In the genomic region with DNA sequence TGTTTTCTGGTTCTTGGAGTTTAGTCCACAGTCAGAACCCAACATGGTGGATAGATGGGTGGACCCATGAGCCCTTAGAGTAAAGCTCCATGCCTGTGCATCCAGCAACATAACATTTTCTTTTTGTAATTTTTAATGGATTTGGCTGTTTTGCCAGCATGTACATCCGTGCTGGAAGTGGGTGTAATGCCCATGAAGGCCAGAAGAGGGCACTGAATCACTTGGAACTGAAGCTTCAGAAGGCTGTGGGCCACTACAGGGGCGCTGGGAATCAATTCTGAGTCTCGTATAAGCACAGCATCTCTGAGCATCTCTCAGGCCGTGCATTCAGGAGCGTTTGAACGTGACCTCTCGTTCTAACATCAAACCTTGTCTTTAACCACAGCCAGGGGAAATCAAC, we compare ENCODE assay signal across 20 mouse cellular contexts.
DNase-seq lines count a peak whose midpoint lies in the region; ATAC-seq and TF ChIP-seq lines count a peak whose summit lies in the region.
"Had no signal": no experiment of that assay in that cellular context is flagged by ENCODE, and none has a peak within 500 bp of the region (broad histone marks: within the 10 kb centered on the region; RNA-seq: fewer than 3 reads in every experiment).

No protein-coding gene starts in this region.

- H3K36me3 ChIP-seq in intestine, postnatal 0 days (ENCODE audit: control insufficient read depth, insufficient read depth): no peaks in the 10 kb centered on the region
- H3K36me3 ChIP-seq in intestine, embryonic 15.5 days: no peaks in the 10 kb centered on the region
- no peaks in the 10 kb centered on the region; the same call in 1 of the 2 replicates for H3K36me3 ChIP-seq in midbrain, postnatal 0 days (ENCODE audit: insufficient read depth, low read length)
- peaks cover 2% of the 10 kb centered on the region; the same call in 1 of the 2 replicates for H3K36me3 ChIP-seq in midbrain, embryonic 13.5 days
- H3K36me3 ChIP-seq: forebrain, embryonic 15.5 days; lung, embryonic 15.5 days; neural tube, embryonic 13.5 days had no signal

- H3K27ac ChIP-seq in intestine, postnatal 0 days (ENCODE audit: low read depth, low read length): no peak overlapping the region
- no peak overlapping the region for H3K27ac ChIP-seq in intestine, embryonic 15.5 days
- no peak overlapping the region for H3K27ac ChIP-seq in midbrain, postnatal 0 days (ENCODE audit: low read depth, low read length)
- no peak overlapping the region for H3K27ac ChIP-seq in midbrain, embryonic 13.5 days
- H3K27ac ChIP-seq: forebrain, embryonic 15.5 days; hindbrain, embryonic 14.5 days; lung, embryonic 15.5 days; neural tube, embryonic 13.5 days had no signal

- no peaks in the 10 kb centered on the region for H3K27me3 ChIP-seq in intestine, postnatal 0 days (replicated peaks; ENCODE audit: control insufficient read depth, insufficient read depth, low read length)
- H3K27me3 ChIP-seq in intestine, embryonic 15.5 days (replicated peaks): no peaks in the 10 kb centered on the region
- no peaks in the 10 kb centered on the region for H3K27me3 ChIP-seq in midbrain, postnatal 0 days (ENCODE audit: insufficient read depth, low read length)
- H3K27me3 ChIP-seq in midbrain, embryonic 13.5 days: no peaks in the 10 kb centered on the region
- H3K27me3 ChIP-seq: forebrain, embryonic 15.5 days; lung, embryonic 15.5 days; neural tube, embryonic 13.5 days had no signal

- ATAC-seq in intestine, postnatal 0 days: no peak
- no peak for ATAC-seq in intestine, embryonic 15.5 days
- ATAC-seq in midbrain, postnatal 0 days (ENCODE audit: low FRiP score): no peak
- no peak for ATAC-seq in midbrain, embryonic 13.5 days
- ATAC-seq: forebrain, embryonic 15.5 days; midbrain, embryonic 16.5 days had no signal

- H3K9me3 ChIP-seq in intestine, postnatal 0 days (ENCODE audit: control insufficient read depth): no peaks in the 10 kb centered on the region
- no peaks in the 10 kb centered on the region for H3K9me3 ChIP-seq in intestine, embryonic 15.5 days
- H3K9me3 ChIP-seq in midbrain, postnatal 0 days (ENCODE audit: low read length): no peaks in the 10 kb centered on the region
- peaks cover 8% of the 10 kb centered on the region; the same call in 1 of the 2 replicates for H3K9me3 ChIP-seq in midbrain, embryonic 13.5 days
- H3K9me3 ChIP-seq: forebrain, embryonic 15.5 days; lung, embryonic 15.5 days had no signal

- DNase-seq in midbrain, postnatal 0 days (ENCODE audit: low spot score): no peak
- DNase-seq in ZHBTc4 (ENCODE audit: low read depth, low spot score): peak; percentile 58
- DNase-seq in thymus, postnatal 36 days: no peak
- no peak for DNase-seq in thymus, postnatal 4 days
- DNase-seq: adrenal gland, postnatal 10 days; cerebellum, postnatal 10 days; embryo, embryonic 11 days; gastrocnemius, postnatal 10 days; heart, postnatal 10 days; kidney, adult 8-10 months; layer of hippocampus, postnatal 36 days; right cerebral cortex, postnatal 4 days had no signal

- 93% methylated on average over 7 of the region's 7 CpGs for WGBS in intestine, postnatal 0 days
- 95% methylated on average over 7 of the region's 7 CpGs for WGBS in intestine, embryonic 15.5 days
- 96% methylated on average over 7 of the region's 7 CpGs for WGBS in midbrain, postnatal 0 days
- WGBS in midbrain, embryonic 13.5 days: 96% methylated on average over 7 of the region's 7 CpGs

- no peak overlapping the region for H3K4me2 ChIP-seq in intestine, postnatal 0 days (replicated peaks; ENCODE audit: low read depth)
- H3K4me2 ChIP-seq in intestine, embryonic 15.5 days (replicated peaks): no peak overlapping the region
- H3K4me2 ChIP-seq in midbrain, postnatal 0 days (ENCODE audit: low read depth, low read length, poor library complexity, severe bottlenecking): no peak overlapping the region
- H3K4me2 ChIP-seq in midbrain, embryonic 13.5 days (replicated peaks): no peak overlapping the region
- H3K4me2 ChIP-seq: forebrain, embryonic 15.5 days; hindbrain, embryonic 14.5 days; lung, embryonic 15.5 days; neural tube, embryonic 13.5 days had no signal

- H3K9ac ChIP-seq in intestine, postnatal 0 days (ENCODE audit: low read depth, low read length): no peak overlapping the region
- no peak overlapping the region for H3K9ac ChIP-seq in intestine, embryonic 15.5 days
- no peak overlapping the region for H3K9ac ChIP-seq in midbrain, postnatal 0 days (replicated peaks; ENCODE audit: low read length, poor library complexity, severe bottlenecking)
- H3K9ac ChIP-seq in midbrain, embryonic 13.5 days (replicated peaks): no peak overlapping the region
- H3K9ac ChIP-seq: forebrain, embryonic 15.5 days; hindbrain, embryonic 14.5 days; lung, embryonic 15.5 days; neural tube, embryonic 13.5 days had no signal

- no peak overlapping the region for H3K4me3 ChIP-seq in intestine, postnatal 0 days (ENCODE audit: low read depth, low read length)
- H3K4me3 ChIP-seq in intestine, embryonic 15.5 days (replicated peaks): no peak overlapping the region
- H3K4me3 ChIP-seq in midbrain, postnatal 0 days (ENCODE audit: low read depth, low read length): no peak overlapping the region
- H3K4me3 ChIP-seq in midbrain, embryonic 13.5 days (replicated peaks): no peak overlapping the region
- H3K4me3 ChIP-seq: forebrain, embryonic 15.5 days; lung, embryonic 15.5 days; neural tube, embryonic 13.5 days had no signal

- peak; percentile 44 for TF ChIP-seq CTCF in intestine, postnatal 0 days (IDR thresholded peaks at IDR 0.05; ENCODE audit: low read depth)
- peak; percentile 35; the same call in 1 of the 2 replicates for TF ChIP-seq CTCF in midbrain, postnatal 0 days (IDR thresholded peaks at IDR 0.05)

- H3K4me1 ChIP-seq in intestine, postnatal 0 days (replicated peaks; ENCODE audit: control insufficient read depth, insufficient read depth, low read length): no peaks in the 10 kb centered on the region
- H3K4me1 ChIP-seq in intestine, embryonic 15.5 days (replicated peaks): no peaks in the 10 kb centered on the region
- no peaks in the 10 kb centered on the region for H3K4me1 ChIP-seq in midbrain, postnatal 0 days (ENCODE audit: insufficient read depth, low read length)
- H3K4me1 ChIP-seq in midbrain, embryonic 13.5 days (replicated peaks): peaks cover 11% of the 10 kb centered on the region
- H3K4me1 ChIP-seq: lung, embryonic 15.5 days had no signal
